Mouse (Mus musculus): ENCODE measurements at regions not wholly inside any gene's neighbourhood (a gene's known extent, or its start where the extent isn't known, plus 50 kb on each side); places are given as distances from the start of the nearest gene placed in this dataset.

GRCm38 (mm10) chrY:86743391-86743790 lies 373.2 kb upstream of the Gm21477 start:
- peak; percentile 0 for DNase-seq
